Mouse (Mus musculus) lung, postnatal 10 days (tissue): ENCODE results near the gene Gm21985.
A peak's percentile ranks its signal among the peaks of the same experiment; 100 is the strongest.

Source experiments
- DNase-seq: peaks from one replicate; pipeline ENCODE4 v3.0.0; 2021

Gm21985 gene

DNA sequence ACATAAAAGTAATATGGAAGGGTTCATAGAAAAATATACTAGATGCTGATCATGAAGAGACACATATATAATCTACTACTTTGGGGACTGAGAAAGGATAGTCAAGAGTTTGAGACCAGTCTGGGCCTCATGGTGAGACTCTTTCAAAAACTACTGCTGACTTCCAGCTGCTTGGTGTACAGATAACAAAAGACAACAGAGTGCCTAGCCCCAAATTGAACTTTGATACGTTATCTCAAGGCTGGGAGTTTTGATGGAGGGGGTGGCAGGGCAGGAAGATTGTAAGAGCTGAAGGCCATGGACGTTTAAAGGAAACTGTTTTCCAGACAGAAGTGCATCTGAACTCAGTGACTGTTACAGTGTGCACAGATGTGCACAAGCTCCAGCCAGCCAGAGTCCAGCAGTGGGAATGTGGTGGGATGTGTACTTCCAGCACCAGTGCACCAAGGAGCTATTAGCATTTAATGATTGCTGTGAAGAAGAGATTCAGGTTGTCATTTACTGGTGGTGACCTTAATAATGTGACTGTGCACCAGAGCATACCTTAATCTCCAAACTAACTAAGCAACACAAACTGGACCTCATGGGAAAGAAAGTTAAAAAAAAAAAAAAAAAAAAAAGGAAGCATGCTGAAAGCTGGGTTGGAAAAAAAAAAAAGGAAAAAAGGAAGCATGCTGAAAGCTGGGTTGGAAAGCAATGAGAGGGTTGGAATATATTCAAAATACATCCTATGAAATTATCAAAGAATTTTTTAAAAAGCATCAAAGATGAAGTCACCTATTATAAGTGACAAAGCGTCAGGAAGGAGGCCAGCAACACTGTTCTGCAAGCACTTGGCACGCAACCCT lies 66.2 kb downstream of the Gm21985 start:
- no peak for DNase-seq

DNA sequence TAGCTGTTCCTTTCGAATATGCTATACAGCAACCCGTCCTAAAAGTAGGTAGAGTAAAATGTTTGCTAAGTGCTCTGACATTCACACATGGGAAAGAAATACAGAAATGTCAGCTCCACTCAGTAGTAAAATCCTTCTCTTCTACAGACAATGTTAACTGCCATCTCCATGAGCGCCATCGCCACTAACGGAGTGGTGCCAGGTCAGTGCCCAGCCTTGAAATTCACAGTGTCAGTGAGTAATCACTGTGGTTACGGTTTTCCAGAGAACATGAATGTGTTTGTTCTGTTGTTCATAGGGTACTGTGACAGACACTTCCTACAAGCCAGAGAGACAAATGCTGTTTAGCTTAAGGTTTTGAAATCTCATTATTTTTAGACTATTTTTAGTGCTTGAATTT lies 71.1 kb downstream of the Gm21985 start:
- DNase-seq: no peak

DNA sequence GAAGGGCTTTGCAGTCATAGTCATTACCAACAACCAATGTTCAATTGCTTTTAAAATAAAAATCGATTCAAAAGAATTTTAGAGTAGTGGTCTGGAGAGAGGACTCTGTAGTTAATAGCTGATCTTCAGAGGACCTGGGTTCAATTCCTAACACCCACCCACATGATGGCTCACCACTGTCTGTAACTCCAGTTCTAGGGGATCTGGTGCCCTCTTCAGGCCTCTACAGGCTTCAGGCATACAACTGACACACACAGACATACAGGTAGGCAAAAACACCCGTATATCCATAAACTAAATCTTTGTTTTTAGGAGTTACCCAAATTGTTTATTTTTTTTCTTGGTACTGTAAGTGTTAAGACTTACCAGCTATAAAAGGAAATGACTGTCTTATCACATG lies 73.6 kb downstream of the Gm21985 start:
- DNase-seq: no peak

GRCm38 (mm10) chr2:112341117-112341516 lies 75.0 kb downstream of the Gm21985 start:
- no peak for DNase-seq

DNA sequence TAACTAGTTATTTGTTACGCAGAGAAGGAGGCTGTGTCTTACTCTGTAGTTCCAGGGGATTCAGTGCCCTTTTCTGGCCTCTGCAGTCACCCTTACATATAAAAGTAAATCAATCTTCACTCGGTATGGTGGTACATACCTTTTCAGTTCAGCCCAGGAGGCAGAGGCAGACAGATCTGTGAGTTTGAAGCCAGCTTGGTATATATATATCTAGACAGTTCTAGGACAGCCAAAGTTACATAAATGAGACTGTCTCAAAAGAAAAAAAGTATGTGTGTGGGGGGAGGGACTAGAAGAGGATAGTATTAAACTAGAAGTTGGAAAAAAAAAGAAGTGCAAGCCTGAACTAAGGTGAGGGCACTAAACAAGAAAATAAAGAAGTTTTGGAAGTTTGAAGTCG lies 82.1 kb downstream of the Gm21985 start:
- no peak for DNase-seq

DNA sequence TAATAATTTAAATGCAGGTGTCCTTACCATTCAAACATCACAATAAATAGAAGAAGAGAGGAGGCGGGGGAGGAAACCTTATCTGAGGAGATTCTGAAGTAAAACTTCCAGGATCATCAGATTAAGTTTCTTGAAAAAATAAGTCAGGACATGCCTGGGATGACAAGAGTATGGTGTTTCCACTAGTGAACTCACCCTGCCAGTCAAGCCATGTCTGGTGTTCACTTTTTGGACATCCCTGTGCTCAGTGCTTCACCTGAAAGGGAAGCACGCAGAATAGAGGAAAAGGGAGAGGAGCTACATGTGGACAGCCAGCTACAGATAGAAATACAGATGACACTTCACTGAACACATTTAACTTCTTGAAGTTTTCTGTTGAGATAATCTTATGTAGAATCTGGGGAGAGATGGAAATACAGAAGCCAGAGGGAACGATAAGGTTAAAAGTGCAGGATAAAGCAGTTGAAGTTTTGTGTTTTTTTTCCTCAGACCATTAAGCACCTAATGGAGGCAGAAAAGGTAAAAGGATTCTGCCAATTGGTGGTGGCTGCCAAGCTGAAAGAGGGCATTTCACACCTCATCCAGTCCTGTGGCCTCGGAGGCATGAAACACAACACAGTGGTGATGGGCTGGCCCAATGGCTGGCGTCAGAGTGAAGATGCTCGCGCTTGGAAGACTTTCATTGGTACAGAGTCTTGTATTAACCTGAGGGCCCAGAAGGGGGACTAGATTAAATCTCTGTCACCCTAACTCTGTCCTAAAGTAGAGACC lies 87.8 kb downstream of the Gm21985 start:
- no peak for DNase-seq

DNA sequence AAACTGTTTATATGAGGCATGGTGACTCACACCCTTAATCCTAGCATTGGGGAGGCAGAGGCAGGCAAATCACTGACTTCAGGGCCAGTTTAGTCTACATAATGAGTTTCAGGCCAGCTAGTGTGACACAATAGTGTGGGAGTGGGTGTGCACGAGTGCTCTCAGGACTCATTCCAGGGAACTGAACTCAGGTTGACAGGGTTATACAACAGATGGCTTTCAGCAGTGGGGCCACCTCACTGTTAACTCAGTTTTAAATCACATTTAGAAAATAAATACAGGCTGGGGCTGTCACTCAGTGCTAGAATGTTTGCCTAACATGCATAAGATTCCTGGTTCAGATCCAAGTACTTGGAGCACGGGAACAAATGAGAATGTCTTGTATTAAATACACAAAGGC lies 93.5 kb downstream of the Gm21985 start:
- DNase-seq: peak; percentile 6

- DNase-seq: no peak
Measured at GRCm38 (mm10) chr2:112360012-112360780, 94.1 kb downstream of the Gm21985 start.

DNA sequence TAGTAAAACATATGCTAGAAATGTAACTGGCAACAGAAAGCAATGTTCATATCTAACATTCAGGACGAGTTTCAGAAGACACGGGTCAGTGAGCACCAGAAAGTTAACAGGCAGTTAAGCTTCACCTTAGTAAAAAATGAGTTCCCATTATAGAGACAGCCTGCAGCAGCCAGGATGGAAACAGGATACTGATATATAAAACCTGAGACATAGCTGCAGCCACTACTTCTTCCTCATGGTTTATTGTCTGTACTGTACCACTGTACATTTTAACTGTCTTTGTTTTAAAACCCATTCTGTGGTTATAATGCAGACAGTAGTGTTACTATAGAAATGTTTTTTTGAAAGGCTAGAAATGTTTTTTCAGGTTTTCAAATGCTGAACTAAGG lies 94.7 kb downstream of the Gm21985 start:
- no peak for DNase-seq

DNA sequence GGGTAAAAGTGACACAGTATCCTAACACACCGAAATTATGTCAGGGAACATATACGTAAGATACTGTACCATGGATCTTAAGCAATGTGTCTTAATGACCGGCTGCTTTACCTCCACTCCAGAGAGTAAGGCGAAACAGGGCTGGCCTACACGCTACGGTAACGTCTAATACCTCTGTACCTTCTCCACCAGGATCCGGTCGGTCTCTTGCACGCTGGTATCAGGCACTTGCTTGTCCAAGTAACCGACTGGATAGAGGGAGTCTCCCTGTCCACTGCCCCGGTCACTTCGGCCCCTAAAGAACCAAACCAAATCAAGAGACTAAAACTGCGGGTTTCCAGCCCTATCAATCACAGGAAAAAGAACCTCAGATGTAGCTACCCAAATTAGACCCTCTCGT lies 101.1 kb downstream of the Gm21985 start:
- DNase-seq: no peak

DNA sequence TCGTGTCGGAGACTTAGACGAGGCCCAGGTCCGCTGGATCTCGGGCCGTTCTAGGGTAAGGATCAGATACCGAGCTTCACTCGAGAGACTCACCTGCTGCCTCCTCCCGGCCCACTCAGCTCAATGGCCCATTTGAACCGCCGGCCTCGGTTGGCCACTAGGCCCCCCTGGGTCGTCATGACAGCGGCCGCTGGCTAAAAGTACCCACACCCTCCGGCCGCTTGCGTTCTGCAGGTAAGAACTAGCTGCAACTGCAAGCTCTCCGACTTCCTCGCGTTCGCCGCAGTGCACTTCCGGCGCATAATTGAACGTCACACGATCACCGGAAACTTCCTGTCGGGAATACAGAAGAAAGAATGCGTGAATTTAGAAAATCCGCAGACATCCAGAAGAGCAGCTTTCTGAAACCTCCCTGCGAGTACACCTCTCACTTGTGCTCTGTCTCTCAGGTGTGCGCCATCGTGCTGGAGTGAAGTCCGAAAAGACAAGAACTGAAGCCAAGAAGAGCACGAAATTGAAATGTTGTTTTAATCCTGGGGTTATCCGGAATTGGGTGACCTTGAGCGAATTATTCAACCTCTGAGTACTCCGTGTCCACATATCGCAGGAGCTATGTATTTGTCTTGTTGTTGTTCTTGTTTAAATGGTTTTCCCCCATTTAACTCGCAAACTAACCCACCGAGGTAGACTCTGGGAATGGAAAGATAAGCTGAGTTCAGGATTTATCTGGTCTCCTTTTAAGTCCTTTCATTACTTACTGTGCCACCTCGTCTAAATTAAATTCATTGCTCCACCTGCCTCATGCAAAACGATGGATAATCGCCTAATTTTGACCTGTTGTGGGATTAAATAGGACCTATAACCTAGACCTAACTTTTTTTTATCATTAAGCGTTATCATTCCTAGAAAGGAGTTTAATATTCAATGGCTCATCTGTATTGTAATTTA lies 101.9 kb downstream of the Gm21985 start, which contains the start of gene Emc4:
Gene Emc4 (minus strand): TSS at position 302 of the 948 bp plus-strand sequence.
- DNase-seq: peak; percentile 94

- peak; percentile 29 for DNase-seq
Measured at GRCm38 (mm10) chr2:112369941-112370340, 103.8 kb downstream of the Gm21985 start.

GRCm38 (mm10) chr2:112373141-112373540 lies 107.0 kb downstream of the Gm21985 start:
- DNase-seq: no peak

DNA sequence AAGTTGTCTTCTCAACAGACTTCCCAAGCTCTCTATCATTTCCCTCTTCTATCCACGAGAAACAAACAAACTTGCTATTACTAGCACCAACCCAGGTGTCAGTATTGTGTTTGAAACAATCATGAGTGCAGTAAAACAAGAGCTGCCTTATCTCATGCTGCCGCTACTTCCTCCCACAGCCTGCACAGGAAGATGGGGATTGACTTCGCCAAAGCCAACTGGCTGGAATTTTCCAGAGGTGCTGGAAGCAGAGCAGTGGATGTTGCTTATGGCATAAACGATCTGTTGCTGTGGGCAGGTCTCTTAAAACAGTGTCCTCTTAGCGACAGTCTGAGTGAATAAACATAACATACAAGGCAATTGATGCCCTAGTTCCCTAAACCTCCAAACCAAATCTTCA lies 108.5 kb downstream of the Gm21985 start:
- peak; percentile 37 for DNase-seq

- DNase-seq: peak; percentile 97
Measured at GRCm38 (mm10) chr2:112378973-112379898, 113.1 kb downstream of the Gm21985 start, which contains the start of gene Katnbl1. Gene Katnbl1, plus strand, starts transcription at chr2:112379211.

- no peak for DNase-seq
Measured at GRCm38 (mm10) chr2:112380131-112380530, 114.0 kb downstream of the Gm21985 start.

GRCm38 (mm10) chr2:112381219-112381618 lies 115.1 kb downstream of the Gm21985 start:
- DNase-seq: no peak

DNA sequence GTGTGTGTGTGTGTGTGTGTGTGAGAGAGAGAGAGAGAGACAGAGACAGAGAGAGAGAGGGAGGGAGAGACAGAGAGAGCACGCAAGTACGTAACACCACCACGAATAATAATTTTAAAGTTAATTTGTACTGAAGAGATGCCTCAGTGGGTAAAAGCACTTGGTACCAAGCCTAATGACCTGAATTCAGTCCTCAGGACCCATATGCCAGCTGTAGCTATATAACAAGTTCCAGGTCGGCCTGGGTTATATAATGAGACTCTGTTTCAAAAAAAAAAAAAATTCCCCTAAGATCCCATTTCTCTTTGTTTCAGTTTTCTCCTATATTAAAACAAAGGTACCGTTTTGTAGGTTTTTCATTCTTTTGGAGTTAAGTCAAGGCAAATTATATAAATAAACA lies 124.7 kb downstream of the Gm21985 start:
- DNase-seq: no peak

- DNase-seq: no peak
Measured at GRCm38 (mm10) chr2:112391346-112392000, 125.4 kb downstream of the Gm21985 start.

- DNase-seq: no peak
Measured at GRCm38 (mm10) chr2:112392689-112393088, 126.6 kb downstream of the Gm21985 start.
